Mouse (Mus musculus): ENCODE data around the gene Hyal2. TPM values are rescaled to one million over a fixed set of nuclear protein-coding genes. Genes with fewer than 3 reads are reported as not detected.
A peak's percentile ranks its signal among the peaks of the same experiment; 100 is the strongest.

Hyal2 gene
- 0.93 and 1.1 TPM in 2 replicates for total RNA-seq (2017)

- no peak for ATAC-seq (ENCODE audit: extremely low read depth, insufficient number of reproducible peaks, low FRiP score, poor library complexity, severe bottlenecking)
Measured at GRCm38 (mm10) chr9:107567702-107568319, at the start of gene Hyal2. TSS of gene Hyal2 (plus strand) at chr9:107567945.

GRCm38 (mm10) chr9:107520331-107520730, 47.4 kb upstream of the Hyal2 start:
- no peak for ATAC-seq (ENCODE audit: extremely low read depth, insufficient number of reproducible peaks, low FRiP score, poor library complexity, severe bottlenecking)

GRCm38 (mm10) chr9:107521190-107521589, 46.6 kb upstream of the Hyal2 start:
- no peak for ATAC-seq (ENCODE audit: extremely low read depth, insufficient number of reproducible peaks, low FRiP score, poor library complexity, severe bottlenecking)

- ATAC-seq (ENCODE audit: extremely low read depth, insufficient number of reproducible peaks, low FRiP score, poor library complexity, severe bottlenecking) = peak; percentile 13; the same call in 1 of the 2 replicates
Measured at GRCm38 (mm10) chr9:107521711-107522399, 45.9 kb upstream of the Hyal2 start.

GRCm38 (mm10) chr9:107522400-107522711, 45.4 kb upstream of the Hyal2 start:
- ATAC-seq (ENCODE audit: extremely low read depth, insufficient number of reproducible peaks, low FRiP score, poor library complexity, severe bottlenecking) = no peak

GRCm38 (mm10) chr9:107526198-107527026, 41.3 kb upstream of the Hyal2 start:
- ATAC-seq (ENCODE audit: extremely low read depth, insufficient number of reproducible peaks, low FRiP score, poor library complexity, severe bottlenecking) = 0 out of 2 replicates have a peak, but pooled peaks have one; percentile 7

GRCm38 (mm10) chr9:107533791-107534407, 33.8 kb upstream of the Hyal2 start, which contains the start of gene Tmem115:
TSS of gene Tmem115 (plus strand) at chr9:107533945.
- ATAC-seq (ENCODE audit: extremely low read depth, insufficient number of reproducible peaks, low FRiP score, poor library complexity, severe bottlenecking) = peak; percentile 92

- ATAC-seq (ENCODE audit: extremely low read depth, insufficient number of reproducible peaks, low FRiP score, poor library complexity, severe bottlenecking) = no peak
Measured at GRCm38 (mm10) chr9:107534408-107535202, 33.1 kb upstream of the Hyal2 start.

- ATAC-seq (ENCODE audit: extremely low read depth, insufficient number of reproducible peaks, low FRiP score, poor library complexity, severe bottlenecking) = no peak
Measured at GRCm38 (mm10) chr9:107538231-107538630, 29.5 kb upstream of the Hyal2 start.

GRCm38 (mm10) chr9:107538711-107539110, 29.0 kb upstream of the Hyal2 start:
- no peak for ATAC-seq (ENCODE audit: extremely low read depth, insufficient number of reproducible peaks, low FRiP score, poor library complexity, severe bottlenecking)

- no peak for ATAC-seq (ENCODE audit: extremely low read depth, insufficient number of reproducible peaks, low FRiP score, poor library complexity, severe bottlenecking)
Measured at GRCm38 (mm10) chr9:107539940-107540339, 27.8 kb upstream of the Hyal2 start.

GRCm38 (mm10) chr9:107540420-107540819, 27.3 kb upstream of the Hyal2 start:
- ATAC-seq (ENCODE audit: extremely low read depth, insufficient number of reproducible peaks, low FRiP score, poor library complexity, severe bottlenecking) = no peak

GRCm38 (mm10) chr9:107541005-107541404, 26.7 kb upstream of the Hyal2 start:
- ATAC-seq (ENCODE audit: extremely low read depth, insufficient number of reproducible peaks, low FRiP score, poor library complexity, severe bottlenecking) = no peak

- ATAC-seq (ENCODE audit: extremely low read depth, insufficient number of reproducible peaks, low FRiP score, poor library complexity, severe bottlenecking) = peak; percentile 78
Measured at GRCm38 (mm10) chr9:107541474-107542351, 26.0 kb upstream of the Hyal2 start, which contains the start of the genes Cyb561d2 and Nprl2. TSS of gene Cyb561d2 (minus strand) at chr9:107542193. TSS of gene Nprl2 (plus strand) at chr9:107542226.

GRCm38 (mm10) chr9:107542352-107542686, 25.4 kb upstream of the Hyal2 start:
- no peak for ATAC-seq (ENCODE audit: extremely low read depth, insufficient number of reproducible peaks, low FRiP score, poor library complexity, severe bottlenecking)

- no peak for ATAC-seq (ENCODE audit: extremely low read depth, insufficient number of reproducible peaks, low FRiP score, poor library complexity, severe bottlenecking)
Measured at GRCm38 (mm10) chr9:107542721-107543120, 25.0 kb upstream of the Hyal2 start.

- ATAC-seq (ENCODE audit: extremely low read depth, insufficient number of reproducible peaks, low FRiP score, poor library complexity, severe bottlenecking) = no peak
Measured at GRCm38 (mm10) chr9:107543299-107543698, 24.4 kb upstream of the Hyal2 start.

Measured in neutrophil, adult 5-6 weeks (primary cell).